Mouse (Mus musculus) intestine, embryonic 16.5 days (tissue): ENCODE measurements at regions not wholly inside any gene's neighbourhood (a gene's known extent, or its start where the extent isn't known, plus 50 kb on each side); places are given as distances from the start of the nearest gene placed in this dataset.
"Not testable (repeated sequence)": the region's sequence is repeated elsewhere in the genome, so short reads cannot be mapped to it uniquely, and the experiment has no call there.

Experiments used
- ATAC-seq: fragments of 200-750 bp; cut with Nextera tagmentation; 2 replicates; pipeline ENCODE4 v1.8.0; 2017; ENCODE audit warnings: moderate TSS enrichment, moderate library complexity
- H3K27ac ChIP-seq: fragments of 300-500 bp; sonication (generic); 2 replicates; pipeline ENCODE4 v1.5.1; 2014; ENCODE audit warnings: mild to moderate bottlenecking, low read length
- H3K27me3 ChIP-seq: fragments of 300-500 bp; sonication (generic); replicated peaks from 2 replicates; pipeline ENCODE4 v1.6.1; 2014; ENCODE audit warnings: low read length, control low read depth, mixed read lengths; ENCODE audit not compliant: control insufficient read depth, insufficient read depth
- H3K36me3 ChIP-seq: fragments of 300-500 bp; sonication (generic); 2 replicates; pipeline ENCODE4 v1.6.1; 2014; ENCODE audit warnings: low read length, control low read depth; ENCODE audit not compliant: control insufficient read depth, insufficient read depth
- H3K4me1 ChIP-seq: fragments of 300-500 bp; sonication (generic); 2 replicates; pipeline ENCODE4 v1.6.1; 2014; ENCODE audit warnings: low read length, control low read depth, mixed read lengths; ENCODE audit not compliant: control insufficient read depth, insufficient read depth
- H3K4me2 ChIP-seq: fragments of 300-500 bp; sonication (generic); 2 replicates; pipeline ENCODE4 v1.6.1; 2014; ENCODE audit warnings: low read depth, low read length, control low read depth
- H3K4me3 ChIP-seq: fragments of 300-500 bp; sonication (generic); 2 replicates; pipeline ENCODE4 v1.5.1; 2014; ENCODE audit warnings: mild to moderate bottlenecking, low read length
- H3K9ac ChIP-seq: fragments of 300-500 bp; sonication (generic); 2 replicates; pipeline ENCODE4 v1.6.1; 2014; ENCODE audit warnings: low read depth, low read length
- H3K9me3 ChIP-seq: fragments of 300-500 bp; sonication (generic); 2 replicates; pipeline ENCODE4 v1.6.1; 2016; ENCODE audit warnings: low read length, control low read depth; ENCODE audit not compliant: control insufficient read depth
- WGBS: fragments of 180-500 bp; shearing (Covaris S2); extraction: QIAGEN DNeasy Blood & Tissue Kit; methylation state at CpG from one replicate; pipeline ENCODE4 v1.1.7; 2014; 5-methylcytosine and 5-hydroxymethylcytosine counted together

DNA sequence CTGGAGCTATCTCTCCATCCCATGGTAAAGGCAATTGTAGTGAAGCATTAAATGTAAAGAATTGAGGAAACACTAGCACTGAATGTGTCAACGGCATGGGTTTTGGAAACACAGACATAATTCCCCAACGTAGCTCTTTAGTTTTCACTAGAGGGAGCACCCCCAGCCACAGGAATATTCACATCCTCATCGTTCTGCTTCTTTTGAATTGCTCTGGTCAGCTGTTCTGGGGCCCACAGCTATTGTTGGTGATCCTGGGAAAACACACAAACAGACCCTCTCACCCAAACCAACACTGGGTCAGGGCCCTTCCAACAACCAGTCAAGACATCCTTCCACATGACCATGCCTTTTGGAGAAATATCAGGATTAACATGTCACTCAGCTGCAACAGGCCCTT lies 119.7 kb downstream of the Impg2 start:
- H3K9me3 ChIP-seq, H3K36me3 ChIP-seq, H3K4me3 ChIP-seq, H3K27ac ChIP-seq, H3K4me1 ChIP-seq, H3K27me3 ChIP-seq, H3K9ac ChIP-seq, ATAC-seq, H3K4me2 ChIP-seq: not testable (repeated sequence)
- 79% methylated on average over 3 of the region's 3 CpGs for WGBS

DNA sequence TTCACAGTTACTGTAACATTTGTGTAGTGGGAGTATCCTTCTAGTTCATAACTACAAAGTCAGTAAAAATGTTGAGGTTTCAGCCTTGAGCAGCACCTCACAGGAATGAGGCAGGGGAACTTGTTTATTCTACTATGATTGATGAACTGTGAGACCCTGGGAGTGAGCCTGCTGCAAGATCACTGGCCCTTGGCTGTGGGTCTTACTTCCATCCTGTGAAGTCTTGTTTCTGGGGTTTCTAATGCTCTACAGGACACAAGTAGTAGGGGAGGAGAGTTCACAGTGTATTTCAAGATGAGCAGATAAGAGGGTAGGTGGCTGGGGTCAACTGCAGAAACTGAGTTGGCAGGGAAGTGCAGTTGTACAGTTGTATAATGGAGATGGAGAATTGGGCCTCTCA lies 128.3 kb upstream of the Abi3bp start:
- H3K9ac ChIP-seq = no peak overlapping the region
- no peak overlapping the region for H3K4me2 ChIP-seq
- H3K4me1 ChIP-seq = 0 out of 2 replicates have a peak, but pooled peaks cover 3% of the 10 kb centered on the region
- H3K9me3 ChIP-seq = no peaks in the 10 kb centered on the region
- no peaks in the 10 kb centered on the region for H3K36me3 ChIP-seq
- H3K27me3 ChIP-seq = no peaks in the 10 kb centered on the region
- H3K27ac ChIP-seq = no peak overlapping the region
- no peak for ATAC-seq
- no peak overlapping the region for H3K4me3 ChIP-seq

- Histone ChIP-seq H3K36me3 (no peaks in the 10 kb centered on the region), H3K4me3 (no peak overlapping the region), H3K4me2 (no peak overlapping the region), H3K27ac (no peak overlapping the region), H3K9me3 (no peaks in the 10 kb centered on the region), H3K4me1 (0 out of 2 replicates have a peak, but pooled peaks cover 3% of the 10 kb centered on the region), H3K27me3 (no peaks in the 10 kb centered on the region), H3K9ac (no peak overlapping the region)
- 48% methylated on average over 3 of the region's 3 CpGs for WGBS
- ATAC-seq = 0 out of 2 replicates have a peak, but pooled peaks have one; percentile 40
Measured at GRCm38 (mm10) chr16:56352888-56353287, 124.8 kb upstream of the Abi3bp start.

DNA sequence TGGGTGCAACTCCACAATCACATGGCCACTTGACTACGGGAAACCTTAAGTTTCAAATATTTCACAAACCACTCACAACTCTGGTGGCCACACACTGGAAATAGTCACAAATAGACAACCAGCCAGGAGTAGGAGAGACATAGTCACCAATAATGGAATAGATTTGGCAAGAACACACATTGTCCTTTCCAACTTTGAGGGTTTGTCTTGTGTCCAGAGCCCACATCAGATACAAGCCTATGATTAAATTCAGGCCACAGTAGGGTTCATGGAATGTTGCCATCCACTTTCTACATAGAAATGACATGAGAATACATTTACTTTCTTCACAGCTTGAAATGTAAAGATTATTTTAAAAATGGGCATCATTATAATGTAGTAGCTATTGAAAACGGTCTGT lies 118.6 kb upstream of the Abi3bp start:
- 84% methylated on average over 2 of the region's 2 CpGs for WGBS
- no peak for ATAC-seq
- H3K27ac ChIP-seq = no peak overlapping the region

GRCm38 (mm10) chr16:56360992-56361391 lies 116.7 kb upstream of the Abi3bp start:
- H3K4me2 ChIP-seq = no peak overlapping the region
- WGBS = 31% methylated on average over 1 of the region's 1 CpGs
- H3K36me3 ChIP-seq = no peaks in the 10 kb centered on the region
- no peaks in the 10 kb centered on the region for H3K4me1 ChIP-seq
- no peak overlapping the region for H3K9ac ChIP-seq
- ATAC-seq = no peak
- no peak overlapping the region for H3K4me3 ChIP-seq
- no peaks in the 10 kb centered on the region for H3K27me3 ChIP-seq
- peaks cover 3% of the 10 kb centered on the region; the same call in 1 of the 2 replicates for H3K9me3 ChIP-seq
- H3K27ac ChIP-seq = no peak overlapping the region

More for the DNA sequence above, 118.6 kb upstream of the Abi3bp start:
- no peaks in the 10 kb centered on the region for H3K27me3 ChIP-seq
- H3K9ac ChIP-seq = no peak overlapping the region
- H3K36me3 ChIP-seq = no peaks in the 10 kb centered on the region
- no peaks in the 10 kb centered on the region for H3K9me3 ChIP-seq
- no peaks in the 10 kb centered on the region for H3K4me1 ChIP-seq
- no peak overlapping the region for H3K4me3 ChIP-seq
- no peak overlapping the region for H3K4me2 ChIP-seq

DNA sequence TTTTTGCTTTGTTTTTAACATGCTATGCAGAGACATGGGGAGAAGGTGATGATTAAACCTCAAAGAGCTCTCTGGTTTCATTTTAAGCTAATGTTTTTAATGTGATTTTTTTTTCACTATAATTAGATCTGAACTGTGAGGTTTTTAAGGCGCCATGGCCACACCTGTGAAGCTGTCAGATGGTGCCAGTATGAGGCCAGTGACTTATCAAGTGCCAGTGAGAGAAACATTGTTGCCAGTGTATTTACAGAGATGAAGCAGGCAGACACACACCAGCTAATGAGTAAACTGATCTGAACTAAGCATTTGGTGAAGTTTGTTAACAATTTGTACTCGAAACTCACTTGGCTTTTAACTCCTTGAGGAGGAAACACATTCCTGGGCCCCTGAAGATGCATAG lies 99.3 kb upstream of the Abi3bp start:
- no peak for ATAC-seq
- Histone ChIP-seq H3K27ac (no peak overlapping the region), H3K27me3 (no peaks in the 10 kb centered on the region), H3K9ac (no peak overlapping the region), H3K4me1 (no peaks in the 10 kb centered on the region), H3K9me3 (no peaks in the 10 kb centered on the region), H3K36me3 (no peaks in the 10 kb centered on the region), H3K4me3 (no peak overlapping the region), H3K4me2 (no peak overlapping the region)
- WGBS = 73% methylated on average over 2 of the region's 2 CpGs

DNA sequence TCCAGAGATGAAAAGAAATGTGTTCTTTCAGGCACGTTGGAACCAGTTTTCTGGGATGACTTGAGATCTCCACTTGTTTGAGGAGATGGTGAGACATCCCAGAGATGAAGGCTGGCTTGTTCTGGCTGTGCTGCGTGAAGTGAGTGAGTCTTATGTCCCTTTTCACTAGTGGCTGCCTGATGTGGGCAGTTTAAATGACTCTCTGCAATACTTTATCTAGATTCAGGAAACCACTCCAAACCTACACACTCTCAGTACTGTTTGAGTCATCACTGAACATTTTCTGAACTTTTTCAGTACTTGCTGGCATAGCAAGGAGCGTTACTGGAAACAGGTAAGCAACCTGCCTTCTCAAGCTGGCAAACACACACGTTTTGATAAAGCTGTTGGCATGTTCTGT lies 97.0 kb upstream of the Abi3bp start:
- Histone ChIP-seq H3K4me2 (no peak overlapping the region), H3K36me3 (no peaks in the 10 kb centered on the region), H3K9me3 (no peaks in the 10 kb centered on the region), H3K4me1 (no peaks in the 10 kb centered on the region), H3K27ac (no peak overlapping the region), H3K4me3 (no peak overlapping the region), H3K9ac (no peak overlapping the region), H3K27me3 (no peaks in the 10 kb centered on the region)
- ATAC-seq = no peak
- 70% methylated on average over 4 of the region's 4 CpGs for WGBS

- Histone ChIP-seq H3K36me3 (no peaks in the 10 kb centered on the region), H3K27me3 (no peaks in the 10 kb centered on the region), H3K4me1 (no peaks in the 10 kb centered on the region), H3K9ac (no peak overlapping the region), H3K4me2 (no peak overlapping the region), H3K27ac (no peak overlapping the region), H3K9me3 (no peaks in the 10 kb centered on the region), H3K4me3 (no peak overlapping the region)
- 77% methylated on average over 4 of the region's 4 CpGs for WGBS
- no peak for ATAC-seq
Measured at GRCm38 (mm10) chr16:56386539-56386938, 91.1 kb upstream of the Abi3bp start.

- no peak for ATAC-seq
- 80% methylated on average over 3 of the region's 3 CpGs for WGBS
- no peaks in the 10 kb centered on the region for H3K36me3 ChIP-seq
- no peaks in the 10 kb centered on the region for H3K9me3 ChIP-seq
- no peak overlapping the region for H3K4me3 ChIP-seq
- no peak overlapping the region for H3K27ac ChIP-seq
- no peaks in the 10 kb centered on the region for H3K4me1 ChIP-seq
- H3K4me2 ChIP-seq = no peak overlapping the region
- H3K9ac ChIP-seq = no peak overlapping the region
- H3K27me3 ChIP-seq = no peaks in the 10 kb centered on the region
Measured at GRCm38 (mm10) chr16:56392843-56393242, 84.8 kb upstream of the Abi3bp start.

DNA sequence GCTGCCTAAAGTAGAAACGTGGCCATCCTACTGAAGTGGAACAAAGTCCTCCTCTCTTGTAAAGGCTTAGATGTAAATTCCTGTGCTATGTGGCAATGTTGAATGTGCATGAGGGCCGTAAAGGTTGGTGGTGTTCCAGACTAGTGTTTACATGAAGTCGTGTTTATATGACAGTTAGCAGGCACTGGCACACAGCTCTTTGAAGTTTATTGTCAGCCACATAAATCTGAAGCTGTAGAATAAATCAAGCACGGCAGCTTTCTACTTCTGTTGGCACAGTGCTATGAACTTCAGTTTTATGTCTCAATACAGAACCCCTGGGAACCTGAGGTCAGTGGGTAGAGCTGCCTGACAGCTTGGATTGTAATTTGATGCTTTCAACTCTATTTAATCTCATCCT lies 81.1 kb upstream of the Abi3bp start:
- peak; percentile 79 for ATAC-seq
- H3K4me2 ChIP-seq = no peak overlapping the region
- H3K9me3 ChIP-seq = no peaks in the 10 kb centered on the region
- no peak overlapping the region for H3K9ac ChIP-seq
- WGBS = 24% methylated on average over 4 of the region's 4 CpGs
- H3K27ac ChIP-seq = no peak overlapping the region
- no peaks in the 10 kb centered on the region for H3K4me1 ChIP-seq
- H3K4me3 ChIP-seq = no peak overlapping the region
- H3K36me3 ChIP-seq = no peaks in the 10 kb centered on the region
- no peaks in the 10 kb centered on the region for H3K27me3 ChIP-seq
